Mouse (Mus musculus): ENCODE data around the gene Necab3. TPM values are rescaled to one million over a fixed set of nuclear protein-coding genes. Genes with fewer than 3 reads are reported as not detected.
A peak's percentile ranks its signal among the peaks of the same experiment; 100 is the strongest.

Gene Necab3
- total RNA-seq, 2 experiments from 2014 or later = 90.6 to 113 TPM

GRCm38 (mm10) chr2:154507566-154508283 is 51.0 kb downstream of the Necab3 start:
- intact Hi-C loops (cut with DNase I) = no loop called here
- DNase-seq (ENCODE audit: low spot score in 2 of 2) = peak; percentile 15 to 26

- no peak for DNase-seq (ENCODE audit: low spot score in 2 of 2)
- intact Hi-C loops (cut with DNase I) = no loop called here
Observed at GRCm38 (mm10) chr2:154507076-154507475, 51.6 kb downstream of the Necab3 start.

GRCm38 (mm10) chr2:154500758-154501157 is 57.9 kb downstream of the Necab3 start:
- no peak for DNase-seq (ENCODE audit: low spot score in 2 of 2)
- intact Hi-C loops (cut with DNase I) = no loop called here

GRCm38 (mm10) chr2:154499717-154500247 is 58.9 kb downstream of the Necab3 start:
- no peak for DNase-seq (ENCODE audit: low spot score in 2 of 2)
- intact Hi-C loops (cut with DNase I) = no loop called here

- intact Hi-C loops (cut with DNase I) = no loop called here
- no peak for DNase-seq (ENCODE audit: low spot score in 2 of 2)
Observed at GRCm38 (mm10) chr2:154498571-154498970, 60.1 kb downstream of the Necab3 start.

GRCm38 (mm10) chr2:154495021-154495420 is 63.7 kb downstream of the Necab3 start:
- intact Hi-C loops (cut with DNase I) = no loop called here
- no peak for DNase-seq (ENCODE audit: low spot score in 2 of 2)

Other genes starting within 250 kb of the Necab3 start
- 10 to 100 TPM; 11.8 to 13.5 TPM for gene Cdk5rap1, start 185.9 kb downstream of the Necab3 start, total RNA-seq (2021)
- gene Snta1, start 150.8 kb downstream of the Necab3 start, total RNA-seq (2021) = 10 to 100 TPM; 31.4 to 31.9 TPM
- gene Cbfa2t2, start 122.4 kb downstream of the Necab3 start, total RNA-seq (2021) = 10 to 100 TPM; 40.5 to 52.0 TPM
- gene 1700003F12Rik, start 11.8 kb downstream of the Necab3 start, total RNA-seq (2021) = under 1 TPM in 1 of 2 experiments, not detected in 1; 0.68 TPM
- gene Actl10, start 7.1 kb downstream of the Necab3 start, total RNA-seq (2021) = not detected
- 10 to 100 TPM; 11.5 to 11.8 TPM for gene E2f1, start 11.0 kb upstream of the Necab3 start, total RNA-seq (2021)
- 10 to 100 TPM; 16.1 to 16.8 TPM for gene Pxmp4, start 44.8 kb upstream of the Necab3 start, total RNA-seq (2021)
- 10 to 100 TPM; 13.3 to 14.2 TPM for gene Zfp341, start 54.4 kb upstream of the Necab3 start, total RNA-seq (2021)
- gene 4930519P11Rik, start 54.5 kb upstream of the Necab3 start, total RNA-seq (2021) = not detected
- 100 to 1,000 TPM; 207 to 208 TPM for gene Chmp4b, start 92.8 kb upstream of the Necab3 start, total RNA-seq (2021)
- not detected for gene Gm14214, start 211.1 kb upstream of the Necab3 start, total RNA-seq (2021)
- gene Raly, start 232.2 kb upstream of the Necab3 start, total RNA-seq (2021) = 100 to 1,000 TPM in 1 of 2 experiments, 10 to 100 TPM in 1; 96.5 to 103 TPM
- gene a, start 232.5 kb upstream of the Necab3 start, total RNA-seq (2021) = not detected

All from left cerebral cortex, postnatal 14 days (tissue).